9 mouse cellular contexts compared by ENCODE assay signal in the genomic region with DNA sequence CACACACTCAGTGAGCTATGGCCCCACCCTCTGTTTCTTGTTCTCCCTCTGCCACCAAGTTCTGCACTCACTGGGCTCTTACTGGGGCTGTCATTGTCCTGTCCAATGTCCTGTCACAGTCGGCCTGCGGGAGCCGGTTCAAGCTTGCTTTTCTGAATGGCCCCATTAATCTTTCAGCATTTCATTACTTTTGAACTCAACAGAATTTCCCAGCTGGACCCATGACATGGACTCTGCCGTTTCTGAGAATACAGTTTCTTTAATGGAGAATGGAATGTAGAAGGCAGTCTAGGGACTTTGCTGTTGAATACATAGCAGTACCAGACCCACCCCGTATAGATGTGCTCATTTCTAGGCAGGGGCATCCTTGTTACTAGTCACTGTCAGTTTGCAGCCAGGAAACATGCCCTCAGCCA. TPM values are rescaled to one million over a fixed set of nuclear protein-coding genes. Genes with fewer than 3 reads are reported as not detected.
A peak's percentile ranks its signal among the peaks of the same experiment; 100 is the strongest.
DNase-seq lines count a peak whose midpoint lies in the region; ATAC-seq lines count a peak whose summit lies in the region.
"Had no signal": no experiment of that assay in that cellular context is flagged by ENCODE, and none has a peak within 500 bp of the region (broad histone marks: within the 10 kb centered on the region; RNA-seq: fewer than 3 reads in every experiment).

No protein-coding gene starts in this region.

- H3K4me3 ChIP-seq in heart, embryonic 15.5 days: no peak overlapping the region
- no peak overlapping the region for H3K4me3 ChIP-seq in hindbrain, embryonic 13.5 days

- no peak overlapping the region for H3K9ac ChIP-seq in heart, embryonic 15.5 days
- no peak overlapping the region for H3K9ac ChIP-seq in hindbrain, embryonic 13.5 days

- no peak overlapping the region for H3K4me2 ChIP-seq in heart, embryonic 15.5 days
- no peak overlapping the region for H3K4me2 ChIP-seq in hindbrain, embryonic 13.5 days

- H3K9me3 ChIP-seq in heart, embryonic 15.5 days (replicated peaks): no peaks in the 10 kb centered on the region
- no peaks in the 10 kb centered on the region for H3K9me3 ChIP-seq in hindbrain, embryonic 13.5 days

- no peaks in the 10 kb centered on the region for H3K36me3 ChIP-seq in heart, embryonic 15.5 days
- no peaks in the 10 kb centered on the region for H3K36me3 ChIP-seq in hindbrain, embryonic 13.5 days

- DNase-seq in heart, postnatal 25 days (ENCODE audit: low spot score): no peak
- peak; percentile 20 for DNase-seq in cerebellum, adult 9-11 months
- DNase-seq in kidney, postnatal 36 days: peak; percentile 58 to 66
- no peak for DNase-seq in layer of hippocampus, adult 9-10 months (ENCODE audit: low spot score)
- DNase-seq in layer of hippocampus, adult 18-20 months (ENCODE audit: low spot score in 2 of 2): no peak
- DNase-seq in thymus, postnatal 14 days: no peak
- DNase-seq: heart, postnatal 14 days had no signal

- H3K27ac ChIP-seq in heart, embryonic 15.5 days: no peak overlapping the region
- no peak overlapping the region for H3K27ac ChIP-seq in hindbrain, embryonic 13.5 days

- intact Hi-C loops in heart, postnatal 25 days (cut with DNase I): no loop called here

- ATAC-seq in heart, embryonic 15.5 days (replicated peaks; ENCODE audit: insufficient number of reproducible peaks, insufficient read depth, low FRiP score, low read depth): 0 out of 2 replicates have a peak, but pooled peaks have one; percentile 43
- ATAC-seq in hindbrain, embryonic 13.5 days (ENCODE audit: low FRiP score): peak; percentile 69; the same call in 1 of the 2 replicates

- 37% methylated on average over 5 of the region's 5 CpGs for WGBS in heart, embryonic 15.5 days
- WGBS in hindbrain, embryonic 13.5 days: 17% methylated on average over 5 of the region's 5 CpGs

- no peaks in the 10 kb centered on the region for H3K4me1 ChIP-seq in heart, embryonic 15.5 days (replicated peaks)
- peaks cover 29% of the 10 kb centered on the region for H3K4me1 ChIP-seq in hindbrain, embryonic 13.5 days (replicated peaks)

- H3K27me3 ChIP-seq in heart, embryonic 15.5 days: no peaks in the 10 kb centered on the region
- H3K27me3 ChIP-seq in hindbrain, embryonic 13.5 days: no peaks in the 10 kb centered on the region

RNA-seq across cellular contexts. Expression of a gene that starts 47.5 kb away (rescaled TPM):
- polyA plus RNA-seq in heart, embryonic 15.5 days (2015; fragmentation: Nextera tagmentation; extraction: Ambion mirVana): 4.3 TPM in 2 replicates
- 1 to 10 TPM; 1.0 to 1.5 TPM for total RNA-seq in heart, postnatal 25 days (2021)
- 2.3 and 2.9 TPM in 2 replicates for polyA plus RNA-seq in hindbrain, embryonic 13.5 days (2015; fragmentation: Nextera tagmentation; extraction: Ambion mirVana)
- 1 to 10 TPM; 9.1 to 9.8 TPM for total RNA-seq in layer of hippocampus, adult 18-20 months (2021)

Comparison
In these comparisons a context has a peak if more than half of its experiments do, and no peak if none do; other contexts are left out.
1. DNase-seq: peak in cerebellum, adult 9-11 months (single experiment) and kidney, postnatal 36 days (2 of 2); none in heart, postnatal 25 days (single experiment), layer of hippocampus, adult 9-10 months (single experiment), layer of hippocampus, adult 18-20 months (0 of 2) and thymus, postnatal 14 days (single experiment).
2. RNA of a gene that starts 47.5 kb away (total RNA-seq): 9.1 to 9.8 TPM in layer of hippocampus, adult 18-20 months; 1.0 to 1.5 TPM in heart, postnatal 25 days; every median in the first group is over 4 times any median in the second.